Mouse (Mus musculus) MEL (cell line): Measurements from ENCODE around the gene Cdca4.

ENCODE experiments used
- POLR2AphosphoS2 ChIP-seq: IDR thresholded peaks from 2 replicates; pipeline ENCODE4 v1.6.1; 2011; ENCODE audit warnings: low read length, improper control_type of control experiment
- RCOR1 ChIP-seq: IDR thresholded peaks from 2 replicates; pipeline ENCODE4 v1.6.1; 2012; ENCODE audit warnings: low read depth, mild to moderate bottlenecking, inconsistent platforms, low read length, improper control_type of control experiment

DNA sequence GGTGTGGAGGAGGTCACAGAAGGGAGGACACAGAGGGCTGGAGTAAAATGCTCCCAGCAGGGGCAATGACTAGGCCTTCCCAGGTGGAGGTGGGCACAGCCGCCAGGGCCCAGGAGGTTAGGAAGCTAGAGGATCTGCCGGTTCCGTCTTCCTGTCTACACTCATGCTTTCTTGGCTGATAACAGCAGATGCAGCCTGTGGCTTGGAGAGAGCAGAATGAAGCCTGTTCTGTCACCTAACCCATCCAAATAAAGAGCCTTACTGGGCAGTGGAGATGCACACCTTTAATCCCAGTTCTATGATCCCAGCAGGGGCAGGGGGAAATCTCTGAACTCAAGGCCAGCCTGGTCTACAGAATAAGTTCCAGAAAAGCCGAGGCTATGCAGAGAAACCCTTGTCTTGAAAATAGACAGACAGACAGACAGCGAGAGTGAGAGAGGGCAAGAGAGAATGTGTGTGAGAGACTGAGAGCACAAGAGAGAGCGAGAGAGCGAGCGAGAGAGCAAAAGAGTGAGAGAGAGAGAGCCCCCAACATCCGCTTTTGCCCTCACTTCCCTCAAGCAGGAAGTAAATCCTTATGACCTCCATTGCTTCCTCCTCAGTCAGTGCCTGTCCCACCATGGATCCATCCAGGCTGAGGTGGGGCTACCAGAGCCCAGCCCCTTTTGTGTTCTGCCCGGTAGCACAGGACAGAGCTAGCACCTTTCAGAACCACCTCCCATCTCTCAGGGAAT, 29.8 kb downstream of the Cdca4 start:
- TF ChIP-seq RCOR1 (0 out of 2 replicates have a peak, but pooled peaks have one; percentile 5), POLR2AphosphoS2 (no peak)
